Mouse (Mus musculus) gastrocnemius, postnatal 25 days (tissue): ENCODE measurements at regions not wholly inside any gene's neighbourhood (a gene's known extent, or its start where the extent isn't known, plus 50 kb on each side); places are given as distances from the start of the nearest gene placed in this dataset.

ENCODE experiments used
- DNase-seq: peaks from one replicate; pipeline ENCODE4 v3.0.0; 2022

DNA sequence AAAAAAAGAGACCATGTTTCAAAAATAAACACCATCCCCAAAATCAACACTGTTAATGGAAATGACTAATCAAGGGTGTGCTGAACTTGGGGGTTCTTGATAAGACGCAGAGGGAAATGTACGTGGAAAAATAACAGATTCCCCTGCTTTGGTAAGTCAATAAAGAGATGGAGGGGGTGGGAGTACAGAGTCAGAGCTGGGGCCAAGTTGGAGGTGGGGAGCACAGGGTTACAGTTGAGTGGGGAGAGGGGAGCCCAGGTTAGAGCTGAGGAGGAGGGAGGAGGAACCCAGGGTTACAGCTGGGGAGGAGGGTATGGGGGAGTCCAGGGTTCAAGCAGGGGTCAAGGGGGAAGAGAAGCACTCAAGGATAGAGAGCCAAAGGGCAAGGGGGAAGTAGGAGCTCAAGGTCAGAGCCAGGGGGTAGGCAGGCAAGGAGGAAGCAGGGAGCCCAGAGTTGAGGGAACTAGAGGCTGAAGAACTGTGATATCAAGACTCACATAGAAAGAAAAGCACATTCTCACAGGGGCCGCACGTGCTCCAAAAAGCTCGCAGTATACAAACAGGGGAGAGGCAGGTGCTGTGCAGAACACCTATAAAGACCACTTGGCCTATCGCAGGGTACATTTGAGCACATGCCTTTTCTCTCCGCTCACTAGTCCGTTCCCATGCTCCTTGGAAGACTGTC, 246.4 kb downstream of the Sox9 start:
- no peak for DNase-seq

- no peak for DNase-seq
Measured at GRCm38 (mm10) chr11:113031405-113031804, 249.4 kb downstream of the Sox9 start.

- DNase-seq, result no peak
Measured at GRCm38 (mm10) chr11:113032487-113033228, 250.6 kb downstream of the Sox9 start.

DNA sequence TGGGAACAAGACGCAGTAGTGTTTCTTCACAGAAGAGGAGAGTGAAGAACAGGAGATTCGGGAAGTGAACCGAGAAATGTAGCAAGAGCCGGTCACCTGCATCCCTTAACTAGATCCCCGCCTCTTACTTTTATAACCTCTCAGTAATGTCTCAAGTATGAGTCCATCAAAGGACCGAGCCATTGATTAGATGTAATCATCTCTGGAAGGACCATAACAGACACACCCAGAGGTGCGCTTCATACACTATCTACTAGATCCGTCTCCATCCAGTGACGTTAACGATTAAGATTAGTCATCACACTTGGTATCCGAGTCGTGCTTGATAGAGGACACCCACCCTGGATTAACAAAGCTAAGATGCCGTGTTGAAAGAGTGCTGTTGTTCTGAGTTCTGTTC, 252.9 kb downstream of the Sox9 start:
- no peak for DNase-seq

DNA sequence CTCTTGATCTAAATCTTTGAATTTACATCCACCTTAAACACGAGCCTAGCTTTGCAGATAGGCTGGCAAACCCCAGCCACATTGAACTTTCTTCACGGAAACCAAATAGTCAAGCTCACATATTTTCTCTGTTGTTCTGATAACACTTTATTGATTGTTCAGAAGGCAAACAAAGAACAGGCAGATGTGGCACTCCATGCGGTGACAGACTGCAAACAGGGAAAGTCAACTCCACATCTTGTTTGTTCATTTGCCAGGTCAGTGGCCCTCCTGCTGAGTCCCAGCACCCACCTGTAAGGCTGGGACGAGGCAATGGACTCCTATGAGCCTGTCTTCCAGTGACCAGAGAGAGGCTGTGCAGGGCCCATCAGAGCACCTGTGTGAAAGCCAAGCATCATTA, 255.7 kb downstream of the Sox9 start:
- DNase-seq, result no peak

DNA sequence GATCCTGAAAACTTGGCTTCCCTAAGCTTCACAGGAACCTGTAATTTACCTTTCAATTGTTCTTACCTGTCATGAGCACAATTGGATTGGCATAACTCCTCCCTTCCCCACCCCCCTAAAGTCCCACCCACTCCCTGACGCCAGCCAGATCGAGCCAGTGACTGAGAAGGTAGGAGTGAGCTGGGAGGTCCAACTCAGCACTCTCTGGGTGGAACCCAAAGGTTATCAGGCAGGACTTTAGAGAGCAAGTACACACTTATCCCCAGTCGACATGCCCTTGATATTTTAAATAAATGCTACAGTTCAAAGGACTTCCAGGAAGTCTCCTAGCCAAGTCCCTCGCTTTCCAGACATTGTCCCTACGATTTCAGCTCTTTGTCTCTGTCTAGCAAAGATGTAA, 260.7 kb downstream of the Sox9 start:
- DNase-seq, result no peak

DNA sequence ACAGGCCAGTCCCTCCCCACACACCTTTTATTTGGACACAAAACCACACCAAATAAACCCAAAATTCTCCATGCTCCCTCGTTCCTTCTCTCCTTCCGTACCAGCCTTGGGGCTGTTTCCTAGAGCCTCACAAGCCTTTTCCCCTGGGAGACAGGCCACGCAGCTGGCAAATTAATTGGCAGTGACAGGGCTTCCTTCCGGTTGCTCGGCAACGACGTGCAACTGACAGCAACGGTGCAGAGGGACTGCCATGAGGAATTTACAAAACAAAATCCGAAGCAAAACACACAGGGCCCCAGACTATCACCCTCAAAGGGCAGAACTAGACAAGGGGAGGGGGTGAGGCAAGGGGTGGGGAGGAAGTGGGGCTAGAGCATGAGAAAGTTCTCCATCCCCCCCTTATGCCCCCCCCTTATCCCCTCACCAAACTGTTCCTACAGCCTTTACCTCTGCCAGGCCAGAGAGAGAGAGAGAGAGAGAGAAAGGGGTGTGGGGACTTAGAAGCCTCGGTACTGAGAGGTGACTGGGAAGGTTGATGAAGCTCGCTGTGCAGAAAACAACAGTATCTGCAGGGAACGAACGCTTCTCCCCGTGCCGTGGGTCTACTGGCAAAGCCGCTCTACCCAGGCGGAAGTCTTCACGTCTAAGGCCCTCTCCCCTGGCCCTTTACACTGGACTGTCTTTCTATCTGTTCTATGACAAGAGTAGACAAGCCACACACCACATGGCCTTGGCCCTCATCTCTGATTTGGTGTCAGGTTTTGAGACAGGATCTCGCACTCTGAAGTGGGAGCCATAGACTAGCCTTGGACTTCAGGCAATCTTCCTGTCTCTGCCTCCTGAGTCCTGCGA, 264.4 kb downstream of the Sox9 start:
- no peak for DNase-seq

DNA sequence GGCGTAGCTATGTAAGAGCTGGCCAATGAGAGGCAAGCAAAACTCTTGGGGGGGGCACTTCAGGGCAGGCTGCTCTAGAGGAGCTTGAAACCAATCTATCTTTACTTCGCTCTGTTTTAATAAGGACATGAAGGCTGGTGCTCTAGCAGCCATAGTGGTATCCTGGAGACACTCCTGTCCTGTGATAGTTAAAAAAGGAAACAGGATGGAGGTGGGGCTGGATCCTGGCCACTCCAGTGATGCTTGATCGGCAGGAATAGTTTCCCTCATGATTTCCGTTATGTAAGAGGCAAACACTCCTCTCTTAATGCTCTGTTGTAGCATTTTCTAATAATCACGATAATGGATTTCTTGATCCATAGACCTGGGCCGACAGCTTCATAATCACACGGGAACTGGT, 266.1 kb downstream of the Sox9 start:
- no peak for DNase-seq

- no peak for DNase-seq
Measured at GRCm38 (mm10) chr11:113049593-113049992, 267.6 kb downstream of the Sox9 start.

GRCm38 (mm10) chr11:113052536-113052935, 270.5 kb downstream of the Sox9 start:
- DNase-seq, result no peak

- DNase-seq, result peak; percentile 40
Measured at GRCm38 (mm10) chr11:113056042-113056632, 274.1 kb downstream of the Sox9 start.

DNA sequence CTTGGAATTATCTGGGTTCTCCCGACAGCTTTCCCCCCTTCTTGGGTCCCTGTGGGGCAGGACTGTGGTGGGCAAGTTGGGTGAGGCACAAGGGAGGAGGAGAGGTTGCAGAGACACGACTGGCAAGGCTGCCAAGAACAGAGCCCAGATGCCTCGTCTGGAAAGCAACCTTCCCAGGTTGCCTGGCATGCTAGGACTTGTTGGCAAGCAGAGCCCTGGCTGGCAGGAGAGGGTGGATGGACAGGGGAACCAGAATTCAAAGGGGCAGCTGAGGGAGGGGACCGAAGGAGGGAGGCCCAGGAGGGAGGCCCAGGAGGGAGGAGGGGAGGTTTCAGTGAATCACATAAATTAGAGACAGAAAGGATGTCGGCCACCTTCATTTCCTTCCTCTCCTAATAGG, 274.8 kb downstream of the Sox9 start:
- DNase-seq, result no peak

- DNase-seq, result no peak
Measured at GRCm38 (mm10) chr11:113070365-113070764, 288.3 kb downstream of the Sox9 start.

DNA sequence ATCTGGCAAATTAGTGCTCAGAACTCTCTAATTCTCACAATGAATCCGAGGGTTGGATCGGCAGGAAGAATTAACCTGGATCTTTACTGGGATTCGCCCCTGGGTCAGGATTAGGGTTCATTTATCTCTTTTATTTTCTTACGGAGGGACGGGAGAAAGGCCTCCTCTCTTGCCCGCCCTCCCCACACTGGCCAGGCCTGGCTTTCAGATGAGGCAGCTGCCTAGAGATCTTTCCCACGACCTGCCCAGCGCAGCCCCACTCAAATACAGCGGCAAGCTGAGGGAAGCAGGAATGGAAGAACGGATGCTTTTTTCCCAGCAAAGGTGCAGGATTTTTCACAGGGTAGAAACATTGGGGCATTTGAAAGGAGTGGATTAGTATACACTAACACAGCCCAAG, 289.9 kb downstream of the Sox9 start:
- no peak for DNase-seq

DNA sequence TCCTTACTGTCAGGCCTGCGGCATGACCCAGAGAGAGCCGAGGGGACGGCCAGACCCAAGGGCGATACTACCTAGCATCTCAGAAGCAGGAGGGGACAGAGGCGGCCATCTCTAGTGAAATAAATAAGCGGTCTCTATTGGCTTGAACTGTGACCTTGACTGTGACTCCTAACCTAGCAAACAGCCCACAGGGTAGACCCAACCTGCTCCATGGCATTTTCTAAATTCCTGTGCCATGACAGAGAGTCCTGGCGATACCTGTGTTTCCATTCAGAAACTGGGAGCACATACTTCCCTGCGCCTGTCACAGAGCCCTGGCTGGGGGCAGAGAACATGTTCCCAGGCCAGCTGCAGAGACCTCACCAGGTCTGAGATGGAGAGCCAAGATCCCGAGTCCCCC, 292.3 kb downstream of the Sox9 start:
- DNase-seq, result no peak

DNA sequence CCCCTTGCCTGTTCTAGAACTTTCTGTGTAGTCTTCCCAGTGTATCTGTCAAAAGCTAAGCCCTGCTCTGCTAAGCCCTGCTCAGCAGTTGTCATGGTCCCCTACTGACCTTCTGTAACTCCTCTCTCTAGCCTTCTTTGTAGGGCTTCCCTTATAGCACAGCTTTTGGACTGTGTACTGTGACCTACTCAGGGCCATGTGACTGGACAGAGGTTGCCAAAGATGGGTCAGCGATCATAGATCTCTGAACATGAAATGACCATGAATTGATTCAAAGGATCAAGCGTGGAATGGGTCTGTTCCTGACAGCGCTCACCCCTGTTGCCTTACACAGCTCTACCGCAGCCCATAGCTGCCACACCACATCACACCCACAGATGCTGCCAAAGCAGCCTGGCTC, 294.3 kb downstream of the Sox9 start:
- no peak for DNase-seq

- no peak for DNase-seq
Measured at GRCm38 (mm10) chr11:113080311-113080710, 298.3 kb downstream of the Sox9 start.

GRCm38 (mm10) chr11:113084442-113084841, 302.4 kb downstream of the Sox9 start:
- no peak for DNase-seq

- DNase-seq, result no peak
Measured at GRCm38 (mm10) chr11:113085556-113085955, 303.5 kb downstream of the Sox9 start.

DNA sequence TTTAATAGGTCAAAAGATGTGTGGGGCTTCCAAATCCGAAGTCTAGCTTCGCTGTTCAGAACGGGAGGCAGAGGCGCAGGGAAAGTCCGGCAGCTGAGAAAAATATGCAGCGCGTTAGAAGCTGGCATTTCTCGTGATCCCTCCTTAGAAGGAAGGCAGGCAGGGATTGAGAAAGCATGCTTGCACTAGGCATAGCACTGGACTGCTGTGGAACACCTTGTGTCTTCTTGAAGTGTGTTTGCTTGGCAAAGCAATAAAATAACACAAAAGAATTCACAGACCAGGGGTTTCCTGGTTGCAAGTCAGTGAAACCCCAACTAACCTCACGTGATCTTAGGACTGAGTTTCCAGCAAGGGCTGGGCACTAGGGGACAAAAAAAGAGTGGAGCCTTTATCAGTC, 305.1 kb downstream of the Sox9 start:
- no peak for DNase-seq

- no peak for DNase-seq
Measured at GRCm38 (mm10) chr11:113089637-113090351, 307.8 kb downstream of the Sox9 start.
